Comparison of ENCODE assay signal across 28 mouse cellular contexts in genomic region chr16:75897828-75898367, GRCm38 (mm10).
DNase-seq lines count a peak whose midpoint lies in the region; ATAC-seq lines count a peak whose summit lies in the region.
"Had no signal": no experiment of that assay in that cellular context is flagged by ENCODE, and none has a peak within 500 bp of the region (broad histone marks: within the 10 kb centered on the region; RNA-seq: fewer than 3 reads in every experiment).

No protein-coding gene starts in this region.

- ATAC-seq in kidney, embryonic 16.5 days (ENCODE audit: low FRiP score, low TSS enrichment): peak; percentile 89
- ATAC-seq: forebrain, embryonic 16.5 days; intestine, postnatal 0 days; midbrain, embryonic 16.5 days; Patski had no signal

- no peak overlapping the region for H3K9ac ChIP-seq in kidney, embryonic 16.5 days (replicated peaks; ENCODE audit: low read length)
- H3K9ac ChIP-seq: heart, embryonic 12.5 days; hindbrain, embryonic 13.5 days; limb, embryonic 13.5 days; lung, embryonic 15.5 days had no signal

- no peak overlapping the region for H3K4me2 ChIP-seq in kidney, embryonic 16.5 days (replicated peaks; ENCODE audit: low read depth, low read length)
- H3K4me2 ChIP-seq: heart, embryonic 12.5 days; hindbrain, embryonic 13.5 days; limb, embryonic 13.5 days; liver, embryonic 11.5 days; lung, embryonic 15.5 days; midbrain, embryonic 11.5 days had no signal

- no peaks in the 10 kb centered on the region for H3K27me3 ChIP-seq in kidney, embryonic 16.5 days (ENCODE audit: insufficient read depth, low read length)
- H3K27me3 ChIP-seq: heart, embryonic 12.5 days; hindbrain, embryonic 13.5 days; limb, embryonic 13.5 days; lung, embryonic 15.5 days had no signal

- no peaks in the 10 kb centered on the region for H3K36me3 ChIP-seq in kidney, embryonic 16.5 days (ENCODE audit: insufficient read depth, low read length)
- H3K36me3 ChIP-seq: heart, embryonic 12.5 days; hindbrain, embryonic 13.5 days; limb, embryonic 13.5 days; lung, embryonic 15.5 days had no signal

- no peak overlapping the region for H3K27ac ChIP-seq in kidney, embryonic 16.5 days (ENCODE audit: low read length)
- H3K27ac ChIP-seq: gastrocnemius, adult 2 months; hindbrain, embryonic 13.5 days; limb, embryonic 13.5 days; lung, embryonic 15.5 days; stomach, postnatal 0 days had no signal

- WGBS in kidney, embryonic 16.5 days: 43% methylated on average over 4 of the region's 4 CpGs

- peak; percentile 9 for DNase-seq in adrenal gland, adult 8-10 months
- no peak for DNase-seq in adrenal gland, postnatal 25 days
- DNase-seq in kidney, adult 18-20 months: no peak
- peak; percentile 24 for DNase-seq in adrenal gland, postnatal 14 days
- DNase-seq in mesoderm, embryonic 11.5 days (ENCODE audit: low read depth, low spot score): peak; percentile 46
- no peak for DNase-seq in ovary, postnatal 14 days (ENCODE audit: low spot score)
- DNase-seq: cerebellum, adult 8-10 months; cerebellum, postnatal 25 days; gastrocnemius, adult 2 months; gastrocnemius, postnatal 36 days; heart, adult 18-20 months; heart, postnatal 4 days; right cerebral cortex, adult 18-20 months; thymus, adult 18-20 months; thymus, postnatal 36 days had no signal

- H3K4me1 ChIP-seq in kidney, embryonic 16.5 days (ENCODE audit: insufficient read depth, low read length): no peaks in the 10 kb centered on the region
- H3K4me1 ChIP-seq: heart, embryonic 12.5 days; hindbrain, embryonic 13.5 days; limb, embryonic 13.5 days; lung, embryonic 15.5 days had no signal

- H3K4me3 ChIP-seq in kidney, embryonic 16.5 days (ENCODE audit: low read length): no peak overlapping the region
- H3K4me3 ChIP-seq: erythroblast, embryonic 14.5 days; gastrocnemius, adult 2 months; heart, embryonic 12.5 days; hindbrain, embryonic 13.5 days; limb, embryonic 13.5 days; lung, embryonic 15.5 days had no signal

- H3K9me3 ChIP-seq in kidney, embryonic 16.5 days (ENCODE audit: low read length): no peaks in the 10 kb centered on the region
- H3K9me3 ChIP-seq: heart, embryonic 12.5 days; hindbrain, embryonic 13.5 days; limb, embryonic 13.5 days; lung, embryonic 15.5 days had no signal

Comparison
In these comparisons a context has a peak if more than half of its experiments do, and no peak if none do; other contexts are left out.
1. DNase-seq: peak in adrenal gland, adult 8-10 months (single experiment), adrenal gland, postnatal 14 days (single experiment) and mesoderm, embryonic 11.5 days (single experiment); none in adrenal gland, postnatal 25 days (single experiment), kidney, adult 18-20 months (single experiment) and ovary, postnatal 14 days (single experiment).